Mouse (Mus musculus) C3H10T1/2 (cell line): ENCODE results near the gene Fn3k. TPM values are rescaled to one million over a fixed set of nuclear protein-coding genes. Genes with fewer than 3 reads are reported as not detected.

Experiments used
- polyA plus RNA-seq, 2 experiments: library from polyadenylated mRNA; unstranded; fragments of >200 nt; fragmentation: generic; extraction: Trizol; gene quantifications; one replicate each; pipeline ENCODE4 v1.2.1; 2012; ENCODE audit warnings: missing spikeins in 2 of 2

Gene Fn3k
- under 1 TPM; 0.08 to 0.13 TPM for polyA plus RNA-seq

GRCm38 (mm10) chr11:121434156-121435155 is at the start of gene Fn3k:
Fn3k (plus strand) TSS chr11:121434913.

GRCm38 (mm10) chr11:121387750-121388553 is 46.8 kb upstream of the Fn3k start, which contains the start of gene Rab40b:
Rab40b (minus strand) TSS chr11:121388251.

GRCm38 (mm10) chr11:121420830-121421552 is 13.7 kb upstream of the Fn3k start, which contains the start of gene Fn3krp:
Fn3krp (plus strand) TSS chr11:121421401.

GRCm38 (mm10) chr11:121451753-121452635 is 17.3 kb downstream of the Fn3k start, which contains the start of gene Tbcd:
Tbcd (plus strand) TSS chr11:121451949.

Other genes with a start within 250 kb of the Fn3k start
- gene Hexdc, start 230.5 kb upstream of the Fn3k start, polyA plus RNA-seq, result 10 to 100 TPM in 1 of 2 experiments, 1 to 10 TPM in 1; 7.1 to 18.4 TPM
- gene Ogfod3, start 230.2 kb upstream of the Fn3k start, polyA plus RNA-seq, result 10 to 100 TPM; 16.4 to 16.7 TPM
- 10 to 100 TPM; 12.7 to 49.8 TPM for gene Cybc1, start 205.6 kb upstream of the Fn3k start, polyA plus RNA-seq
- 10 to 100 TPM in 1 of 2 experiments, 1 to 10 TPM in 1; 2.2 to 22.5 TPM for gene Narf, start 197.7 kb upstream of the Fn3k start, polyA plus RNA-seq
- 10 to 100 TPM; 13.2 to 23.6 TPM for gene Foxk2, start 174.9 kb upstream of the Fn3k start, polyA plus RNA-seq
- 10 to 100 TPM; 27.4 to 72.2 TPM for gene Wdr45b, start 80.5 kb upstream of the Fn3k start, polyA plus RNA-seq
- 10 to 100 TPM in 1 of 2 experiments, under 1 TPM in 1; 0.19 to 11.7 TPM for gene Rab40b, start 46.7 kb upstream of the Fn3k start, polyA plus RNA-seq
- 10 to 100 TPM in 1 of 2 experiments, 1 to 10 TPM in 1; 1.3 to 15.0 TPM for gene Fn3krp, start 13.5 kb upstream of the Fn3k start, polyA plus RNA-seq
- 100 to 1,000 TPM in 1 of 2 experiments, 10 to 100 TPM in 1; 75.8 to 127 TPM for gene Tbcd, start 17.0 kb downstream of the Fn3k start, polyA plus RNA-seq
- under 1 TPM; 0.04 to 0.09 TPM for gene Zfp750, start 84.4 kb downstream of the Fn3k start, polyA plus RNA-seq
- 1 to 10 TPM; 1.7 to 7.4 TPM for gene B3gntl1, start 238.2 kb downstream of the Fn3k start, polyA plus RNA-seq